Mouse (Mus musculus) heart, embryonic 12.5 days (tissue): ENCODE data around the gene Stum. TPM values are rescaled to one million over a fixed set of nuclear protein-coding genes. Genes with fewer than 3 reads are reported as not detected.

Source experiments
- ATAC-seq: fragments of 200-750 bp; cut with Nextera tagmentation; 2 replicates; pipeline ENCODE4 v1.8.0; 2017; ENCODE audit warnings: moderate TSS enrichment, moderate library complexity; ENCODE audit not compliant: insufficient number of reproducible peaks, low FRiP score
- H3K27ac ChIP-seq: fragments of 300-500 bp; sonication (generic); 2 replicates; pipeline ENCODE4 v1.5.1; 2016; ENCODE audit warnings: mild to moderate bottlenecking, moderate library complexity; ENCODE audit not compliant: poor library complexity, severe bottlenecking
- H3K27me3 ChIP-seq: fragments of 300-500 bp; sonication (generic); replicated peaks from 2 replicates; pipeline ENCODE4 v1.6.1; 2016; ENCODE audit warnings: mild to moderate bottlenecking, moderate library complexity
- H3K36me3 ChIP-seq: fragments of 300-500 bp; sonication (generic); 2 replicates; pipeline ENCODE4 v1.6.1; 2016; ENCODE audit warnings: mild to moderate bottlenecking, moderate library complexity
- H3K4me1 ChIP-seq: fragments of 300-500 bp; sonication (generic); replicated peaks from 2 replicates; pipeline ENCODE4 v1.6.1; 2016; ENCODE audit warnings: mild to moderate bottlenecking
- H3K4me2 ChIP-seq: fragments of 300-500 bp; sonication (generic); 2 replicates; pipeline ENCODE4 v1.6.1; 2016; ENCODE audit warnings: mild to moderate bottlenecking, moderate library complexity
- H3K4me3 ChIP-seq: fragments of 300-500 bp; sonication (generic); 2 replicates; pipeline ENCODE4 v1.5.1; 2016; ENCODE audit warnings: mild to moderate bottlenecking
- H3K9ac ChIP-seq: fragments of 300-500 bp; sonication (generic); 2 replicates; pipeline ENCODE4 v1.6.1; 2016; ENCODE audit warnings: mild to moderate bottlenecking, moderate library complexity
- H3K9me3 ChIP-seq: fragments of 300-500 bp; sonication (generic); replicated peaks from 2 replicates; pipeline ENCODE4 v1.6.1; 2016; ENCODE audit warnings: mild to moderate bottlenecking, moderate library complexity
- WGBS: fragments of 180-500 bp; shearing (Covaris S2); methylation state at CpG from one replicate; pipeline ENCODE4 v1.1.7; 2016; 5-methylcytosine and 5-hydroxymethylcytosine counted together
- polyA plus RNA-seq: library from polyadenylated mRNA; unstranded; fragments of >200 nt; fragmentation: Nextera tagmentation; extraction: Ambion mirVana; gene quantifications from 2 replicates; pipeline ENCODE4 v1.2.1, GENCODE M21; 2016

Gene Stum
- polyA plus RNA-seq, 1 experiment from 2014 or later, result 0.10 TPM

GRCm38 (mm10) chr1:180404706-180405105 is 78.6 kb downstream of the Stum start:
- Histone ChIP-seq H3K4me3 (no peak overlapping the region), H3K36me3 (no peaks in the 10 kb centered on the region), H3K27me3 (no peaks in the 10 kb centered on the region), H3K27ac (peak overlapping the region; percentile 97), H3K9ac (peak overlapping the region; percentile 44; the same call in 1 of the 2 replicates), H3K4me1 (peaks cover 99% of the 10 kb centered on the region), H3K4me2 (peak overlapping the region; percentile 47; the same call in 1 of the 2 replicates), H3K9me3 (no peaks in the 10 kb centered on the region)
- ATAC-seq, result no peak
- 86% methylated on average over 3 of the region's 3 CpGs for WGBS

GRCm38 (mm10) chr1:180403694-180404606 is 79.4 kb downstream of the Stum start:
- peak; percentile 34 for ATAC-seq
- no peaks in the 10 kb centered on the region for H3K27me3 ChIP-seq
- no peaks in the 10 kb centered on the region for H3K9me3 ChIP-seq
- peaks cover 95% of the 10 kb centered on the region for H3K4me1 ChIP-seq
- WGBS, result 37% methylated on average over 32 of the region's 32 CpGs
- peak overlapping the region; percentile 47 for H3K4me2 ChIP-seq
- H3K4me3 ChIP-seq, result no peak overlapping the region
- H3K27ac ChIP-seq, result peak overlapping the region; percentile 97
- H3K9ac ChIP-seq, result peak overlapping the region; percentile 44
- H3K36me3 ChIP-seq, result no peaks in the 10 kb centered on the region

GRCm38 (mm10) chr1:180403357-180403693 is 80.0 kb downstream of the Stum start:
- no peaks in the 10 kb centered on the region for H3K9me3 ChIP-seq
- H3K27ac ChIP-seq, result peak overlapping the region; percentile 97
- peaks cover 89% of the 10 kb centered on the region for H3K4me1 ChIP-seq
- 71% methylated on average over 8 of the region's 8 CpGs for WGBS
- no peak overlapping the region for H3K4me3 ChIP-seq
- H3K36me3 ChIP-seq, result no peaks in the 10 kb centered on the region
- H3K9ac ChIP-seq, result 0 out of 2 replicates have a peak overlapping the region, but pooled peaks have one; percentile 44
- peak overlapping the region; percentile 47 for H3K4me2 ChIP-seq
- H3K27me3 ChIP-seq, result no peaks in the 10 kb centered on the region
- ATAC-seq, result no peak

- WGBS, result 61% methylated on average over 11 of the region's 11 CpGs
- H3K4me2 ChIP-seq, result no peak overlapping the region
- H3K4me1 ChIP-seq, result peaks cover 81% of the 10 kb centered on the region
Measured at GRCm38 (mm10) chr1:180402481-180403081, 80.7 kb downstream of the Stum start.

GRCm38 (mm10) chr1:180401725-180402124 is 81.6 kb downstream of the Stum start:
- Histone ChIP-seq H3K4me2 (no peak overlapping the region), H3K27ac (peak overlapping the region; percentile 73), H3K4me1 (peaks cover 74% of the 10 kb centered on the region), H3K27me3 (no peaks in the 10 kb centered on the region), H3K9me3 (no peaks in the 10 kb centered on the region), H3K4me3 (no peak overlapping the region), H3K9ac (no peak overlapping the region), H3K36me3 (no peaks in the 10 kb centered on the region)
- no peak for ATAC-seq
- 76% methylated on average over 6 of the region's 6 CpGs for WGBS

More at GRCm38 (mm10) chr1:180402481-180403081, 80.7 kb downstream of the Stum start:
- H3K4me3 ChIP-seq, result no peak overlapping the region
- no peaks in the 10 kb centered on the region for H3K27me3 ChIP-seq
- peak overlapping the region; percentile 97 for H3K27ac ChIP-seq
- H3K9ac ChIP-seq, result no peak overlapping the region
- no peak for ATAC-seq
- H3K9me3 ChIP-seq, result no peaks in the 10 kb centered on the region
- H3K36me3 ChIP-seq, result no peaks in the 10 kb centered on the region

- Histone ChIP-seq H3K27ac (peak overlapping the region; percentile 73), H3K4me1 (peaks cover 66% of the 10 kb centered on the region), H3K9ac (no peak overlapping the region), H3K9me3 (no peaks in the 10 kb centered on the region), H3K4me3 (no peak overlapping the region), H3K4me2 (no peak overlapping the region), H3K27me3 (no peaks in the 10 kb centered on the region), H3K36me3 (no peaks in the 10 kb centered on the region)
- WGBS, result 55% methylated on average over 4 of the region's 4 CpGs
- no peak for ATAC-seq
Measured at GRCm38 (mm10) chr1:180400691-180401455, 82.4 kb downstream of the Stum start.

- Histone ChIP-seq H3K9me3 (no peaks in the 10 kb centered on the region), H3K27ac (no peak overlapping the region), H3K9ac (no peak overlapping the region), H3K27me3 (no peaks in the 10 kb centered on the region), H3K4me3 (no peak overlapping the region), H3K4me1 (peaks cover 47% of the 10 kb centered on the region), H3K4me2 (no peak overlapping the region), H3K36me3 (no peaks in the 10 kb centered on the region)
- no peak for ATAC-seq
- WGBS, result 70% methylated on average over 3 of the region's 3 CpGs
Measured at GRCm38 (mm10) chr1:180398446-180398845, 84.9 kb downstream of the Stum start.

GRCm38 (mm10) chr1:180397734-180398133 is 85.6 kb downstream of the Stum start:
- H3K9ac ChIP-seq, result no peak overlapping the region
- H3K9me3 ChIP-seq, result no peaks in the 10 kb centered on the region
- H3K4me2 ChIP-seq, result no peak overlapping the region
- H3K4me1 ChIP-seq, result peaks cover 46% of the 10 kb centered on the region
- no peak for ATAC-seq
- H3K36me3 ChIP-seq, result no peaks in the 10 kb centered on the region
- H3K27me3 ChIP-seq, result no peaks in the 10 kb centered on the region
- H3K4me3 ChIP-seq, result no peak overlapping the region
- 75% methylated on average over 5 of the region's 5 CpGs for WGBS
- no peak overlapping the region for H3K27ac ChIP-seq

GRCm38 (mm10) chr1:180393873-180394272 is 89.4 kb downstream of the Stum start:
- H3K27ac ChIP-seq, result peak overlapping the region; percentile 12; the same call in 1 of the 2 replicates
- H3K4me1 ChIP-seq, result peaks cover 24% of the 10 kb centered on the region
- H3K9ac ChIP-seq, result no peak overlapping the region
- no peaks in the 10 kb centered on the region for H3K36me3 ChIP-seq
- no peak overlapping the region for H3K4me2 ChIP-seq
- H3K27me3 ChIP-seq, result no peaks in the 10 kb centered on the region
- 0 out of 2 replicates have a peak, but pooled peaks cover 6% of the 10 kb centered on the region for H3K9me3 ChIP-seq
- ATAC-seq, result no peak
- WGBS, result 77% methylated on average over 12 of the region's 12 CpGs
- no peak overlapping the region for H3K4me3 ChIP-seq

GRCm38 (mm10) chr1:180393017-180393797 is 90.1 kb downstream of the Stum start:
- 65% methylated on average over 9 of the region's 9 CpGs for WGBS
- H3K4me2 ChIP-seq, result no peak overlapping the region
- 0 out of 2 replicates have a peak, but pooled peaks cover 6% of the 10 kb centered on the region for H3K9me3 ChIP-seq
- H3K27me3 ChIP-seq, result no peaks in the 10 kb centered on the region
- no peak overlapping the region for H3K9ac ChIP-seq
- no peaks in the 10 kb centered on the region for H3K36me3 ChIP-seq
- no peak overlapping the region for H3K4me3 ChIP-seq
- H3K27ac ChIP-seq, result peak overlapping the region; percentile 12; the same call in 1 of the 2 replicates
- ATAC-seq, result no peak
- peaks cover 30% of the 10 kb centered on the region for H3K4me1 ChIP-seq
